Mouse (Mus musculus) skeletal muscle tissue, adult 2 months (tissue): ENCODE results near the gene Trip6.
A peak's percentile ranks its signal among the peaks of the same experiment; 100 is the strongest.

Experiments
- DNase-seq: peaks from one replicate; pipeline ENCODE4 v3.0.0-alpha.2; 2012; ENCODE audit warnings: low read depth, low spot score

The Trip6 gene

DNA sequence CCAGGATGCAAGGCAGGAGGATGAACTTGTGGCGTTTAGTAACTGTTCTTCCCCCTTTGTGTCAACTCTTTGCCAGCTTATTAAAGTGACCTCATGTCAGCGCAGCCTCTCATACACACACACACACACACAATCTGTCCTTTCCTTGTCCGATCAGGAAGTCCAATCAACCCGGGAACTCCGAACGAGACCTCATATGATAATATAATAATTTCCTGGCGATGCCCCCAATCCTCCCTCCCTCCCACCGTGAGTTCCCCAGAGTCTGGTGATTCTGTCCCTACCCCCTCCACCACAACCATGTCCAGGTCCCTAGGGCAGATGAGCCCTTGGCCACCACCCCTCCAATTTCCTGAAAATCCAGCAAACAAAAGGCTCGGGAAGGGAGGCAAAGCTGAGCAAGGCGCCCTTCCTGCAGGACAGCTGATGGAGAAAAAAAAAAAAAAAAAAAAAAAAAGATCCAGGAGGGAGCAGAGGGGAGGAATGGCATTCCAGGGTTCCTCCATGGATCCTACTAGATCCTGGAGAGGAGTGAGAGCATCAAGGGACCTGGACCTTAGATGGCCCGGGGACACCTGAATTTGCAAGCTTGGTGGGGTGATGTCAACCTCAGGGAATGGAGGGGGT, 24.6 kb upstream of the Trip6 start:
- peak; percentile 53 for DNase-seq

DNA sequence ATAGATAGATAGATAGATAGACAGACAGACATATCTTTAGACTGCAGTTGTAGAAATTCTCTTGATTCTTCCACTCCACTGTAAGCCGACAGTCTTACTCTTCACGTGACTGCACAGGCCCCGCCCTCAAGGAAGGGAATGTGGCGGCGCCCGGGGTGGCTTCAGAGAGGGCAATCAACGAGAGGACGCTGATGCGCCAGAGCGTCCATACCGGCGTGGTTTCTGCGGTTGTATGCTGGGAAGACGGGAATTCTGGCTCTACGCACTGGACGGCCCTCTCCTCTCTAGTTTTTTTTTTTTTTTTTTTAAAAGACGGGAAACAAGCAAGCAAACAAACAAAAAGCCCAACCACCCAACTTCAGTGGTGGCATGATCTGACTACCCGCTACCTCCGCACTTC, 24.1 kb upstream of the Trip6 start:
- peak; percentile 90 for DNase-seq

DNA sequence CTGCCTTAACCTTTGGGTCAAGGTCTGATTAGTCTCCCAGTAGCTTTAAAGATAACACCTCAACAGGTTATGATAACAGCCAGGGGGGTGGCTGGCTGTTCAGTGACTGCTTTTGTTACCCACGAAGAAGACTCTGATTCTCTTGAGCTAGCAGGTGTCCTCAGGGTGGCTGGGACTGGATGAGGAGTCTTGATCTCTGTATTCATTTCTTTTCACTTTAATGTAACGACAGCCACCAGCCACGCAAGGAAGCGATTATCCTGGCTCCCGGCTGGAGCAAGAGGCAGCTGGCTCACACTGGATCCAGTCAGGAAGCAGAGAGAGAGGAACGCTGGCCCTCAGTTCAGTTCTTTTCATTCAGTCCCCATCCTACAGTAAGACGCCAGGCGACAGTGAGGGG, 23.0 kb upstream of the Trip6 start:
- no peak for DNase-seq

DNA sequence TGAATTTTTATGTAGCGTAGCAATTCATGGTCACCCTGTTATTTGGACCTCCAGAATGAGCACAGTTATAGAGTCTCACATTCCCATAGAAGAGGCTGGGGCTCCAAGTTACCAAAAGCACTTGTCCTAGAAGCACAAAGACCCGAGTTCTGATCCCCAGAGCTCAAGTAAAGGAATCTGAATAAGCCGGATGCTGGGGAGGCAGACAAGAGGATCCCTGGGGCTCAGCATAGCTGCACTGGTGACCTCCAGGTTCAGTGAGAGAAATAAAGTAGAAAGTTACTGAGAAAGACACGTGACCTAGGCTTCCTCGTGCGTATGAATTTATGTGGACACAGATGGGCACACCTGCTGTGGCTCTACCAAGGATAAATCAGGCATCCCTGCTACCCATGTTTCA, 20.9 kb upstream of the Trip6 start:
- DNase-seq = no peak

DNA sequence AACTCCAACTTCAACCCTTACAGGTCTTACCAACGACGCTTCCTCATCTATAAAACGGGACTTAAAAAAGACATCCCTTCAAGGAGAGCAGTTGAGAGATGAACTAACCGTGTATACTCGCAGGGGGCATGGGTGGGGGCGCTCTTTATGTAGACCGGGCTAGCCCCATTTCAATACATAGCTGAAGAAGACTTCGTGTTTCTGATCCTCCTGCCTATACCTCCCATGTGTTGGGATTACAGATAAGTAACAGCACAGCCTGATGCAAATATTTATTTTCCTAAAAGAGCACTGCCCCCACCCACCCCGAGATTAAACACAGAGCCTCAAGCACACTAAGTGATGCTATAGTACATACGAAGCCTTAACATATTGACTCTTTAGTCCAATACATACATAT, 20.1 kb upstream of the Trip6 start:
- no peak for DNase-seq

DNA sequence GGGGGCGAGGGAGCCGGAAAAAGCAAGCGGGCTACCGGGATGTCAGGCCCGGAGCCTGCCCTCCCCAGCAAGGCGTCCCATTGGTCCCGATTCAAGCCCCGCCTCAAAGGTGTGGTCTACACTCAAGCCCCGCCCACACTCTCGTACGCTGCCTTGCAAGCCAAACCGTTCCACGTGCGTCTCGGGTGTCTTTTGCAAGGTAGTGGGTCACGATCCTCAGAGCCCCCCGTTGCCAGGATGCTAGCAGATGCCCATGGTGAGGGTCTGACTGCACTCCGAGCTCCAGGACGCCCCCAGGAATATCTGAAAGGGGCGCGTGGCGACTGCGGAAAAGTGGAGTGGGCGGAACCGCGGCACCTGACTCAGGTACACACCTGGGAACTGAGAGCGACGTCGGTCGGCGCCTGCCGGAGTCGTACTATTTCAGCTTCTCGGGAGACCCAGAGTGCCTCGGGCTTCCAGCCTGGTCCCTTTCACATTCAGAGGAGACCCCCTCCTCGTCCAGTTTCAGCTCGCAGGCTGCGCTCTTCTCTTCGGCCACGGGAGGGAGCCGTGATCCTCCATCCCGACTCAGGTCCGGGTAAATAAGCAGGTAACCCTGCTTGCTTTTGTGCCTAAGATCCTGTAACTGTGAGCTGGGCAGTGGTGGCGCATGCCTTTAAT, 19.4 kb upstream of the Trip6 start, which contains the start of gene Slc12a9:
Gene Slc12a9, minus strand, starts transcription at position 86 of the 663 bp plus-strand sequence.
- DNase-seq = peak; percentile 81

DNA sequence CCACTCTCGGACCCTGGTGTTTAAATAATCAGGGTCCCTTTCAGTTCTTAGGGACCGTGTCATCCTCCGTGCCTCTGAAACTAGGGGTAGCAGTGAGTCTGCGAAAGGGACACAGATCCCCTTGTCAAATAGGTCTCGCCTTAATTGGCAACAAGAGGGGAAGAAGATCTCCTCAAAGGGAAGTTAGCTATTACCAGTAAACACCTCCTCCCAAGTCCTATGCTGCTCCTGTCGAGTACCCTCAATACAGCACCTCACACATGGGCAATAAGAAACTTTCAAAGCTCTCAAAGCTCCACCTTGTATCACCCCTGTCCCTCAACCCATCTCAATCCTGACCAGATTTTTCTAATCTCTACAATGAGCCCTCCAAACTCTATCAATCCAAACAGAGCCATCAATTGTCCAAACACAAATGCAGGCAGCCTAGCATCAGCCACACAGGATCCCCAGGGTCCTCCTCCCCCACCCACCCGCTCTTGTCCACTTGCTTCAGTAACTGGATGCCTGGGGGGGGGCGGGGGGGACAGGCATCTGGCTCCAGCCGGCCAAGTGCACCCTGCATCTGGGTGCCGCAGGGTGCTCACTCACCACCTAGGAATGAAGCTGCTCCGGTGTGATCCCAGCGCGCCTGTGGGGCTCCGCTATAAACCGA, 18.8 kb upstream of the Trip6 start:
- DNase-seq = no peak

DNA sequence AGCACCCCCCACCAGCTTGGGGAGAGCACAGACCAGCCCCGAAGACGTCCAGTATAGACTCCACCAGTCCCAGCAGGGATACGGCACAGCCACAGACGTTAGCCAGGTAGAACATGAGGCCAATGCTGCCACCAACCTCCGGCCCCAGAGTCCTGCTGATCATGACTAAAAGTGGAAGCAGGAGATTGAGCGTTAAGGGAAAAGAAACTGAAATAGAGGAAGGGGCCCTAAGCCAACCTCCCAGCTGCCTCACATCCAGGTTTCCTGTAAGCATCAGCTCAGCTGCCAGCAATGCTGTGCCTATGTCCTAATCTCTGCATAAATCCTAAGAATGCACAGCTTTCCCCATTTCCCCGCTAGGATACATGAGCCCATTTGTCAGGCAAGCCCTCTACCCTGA, 16.7 kb upstream of the Trip6 start:
- no peak for DNase-seq

DNA sequence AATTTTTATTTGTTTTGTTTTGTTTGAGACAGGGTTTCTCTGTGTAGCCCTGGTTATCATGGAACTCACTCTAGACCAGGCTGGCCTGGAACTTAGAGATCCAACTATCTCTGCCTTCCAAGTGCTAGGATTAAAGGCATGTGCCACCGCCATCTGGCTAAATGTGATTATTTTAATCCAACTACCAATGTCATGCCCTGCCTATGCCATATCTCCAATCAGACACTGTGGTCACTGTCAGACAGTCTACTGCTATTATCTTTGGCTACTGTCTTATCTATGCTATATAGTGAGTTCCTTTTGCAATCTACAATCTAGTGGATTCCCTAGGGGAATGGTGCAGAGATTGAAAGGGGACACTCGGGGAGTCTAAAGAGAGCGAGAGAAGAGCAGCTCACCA, 6.8 kb upstream of the Trip6 start:
- no peak for DNase-seq

DNA sequence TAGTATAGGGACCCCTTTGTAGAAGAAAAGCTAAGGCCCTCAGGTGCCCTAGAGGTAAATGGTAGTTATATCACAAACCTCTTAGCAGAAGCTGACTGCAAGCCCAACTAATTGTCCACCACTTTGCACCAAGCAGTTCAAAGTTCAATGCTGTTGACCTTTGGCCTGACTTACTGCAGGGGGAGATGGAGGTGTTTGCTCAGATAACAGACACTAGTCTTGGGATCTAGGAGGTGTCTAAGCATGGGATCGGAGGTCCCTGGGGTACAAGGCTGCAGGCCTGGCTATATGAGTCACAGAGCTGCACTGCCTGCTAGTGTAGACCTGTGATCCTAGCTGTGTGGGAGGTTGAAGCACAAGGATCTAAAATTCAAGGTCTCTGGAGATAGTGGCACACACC, 4.4 kb upstream of the Trip6 start:
- no peak for DNase-seq

DNA sequence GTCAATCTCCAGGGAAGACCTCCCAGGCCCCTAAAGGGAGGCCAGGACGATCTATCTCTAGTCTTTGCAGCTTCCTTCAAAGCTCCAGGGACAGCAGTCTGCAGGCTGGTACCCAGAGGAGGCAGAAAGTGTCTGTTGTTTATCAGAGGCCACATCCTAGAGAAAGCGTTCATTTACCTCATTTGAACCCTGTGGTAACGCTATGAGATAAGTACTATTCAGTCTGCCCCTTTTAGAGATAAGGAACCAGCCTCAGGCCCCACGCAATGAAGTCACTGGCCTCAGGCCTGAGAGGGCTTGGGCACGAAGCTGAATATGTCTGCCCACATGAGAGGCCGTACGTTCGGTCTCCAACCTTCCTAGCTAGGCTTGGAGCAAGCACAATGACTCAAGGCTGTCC, 3.2 kb upstream of the Trip6 start:
- no peak for DNase-seq

DNA sequence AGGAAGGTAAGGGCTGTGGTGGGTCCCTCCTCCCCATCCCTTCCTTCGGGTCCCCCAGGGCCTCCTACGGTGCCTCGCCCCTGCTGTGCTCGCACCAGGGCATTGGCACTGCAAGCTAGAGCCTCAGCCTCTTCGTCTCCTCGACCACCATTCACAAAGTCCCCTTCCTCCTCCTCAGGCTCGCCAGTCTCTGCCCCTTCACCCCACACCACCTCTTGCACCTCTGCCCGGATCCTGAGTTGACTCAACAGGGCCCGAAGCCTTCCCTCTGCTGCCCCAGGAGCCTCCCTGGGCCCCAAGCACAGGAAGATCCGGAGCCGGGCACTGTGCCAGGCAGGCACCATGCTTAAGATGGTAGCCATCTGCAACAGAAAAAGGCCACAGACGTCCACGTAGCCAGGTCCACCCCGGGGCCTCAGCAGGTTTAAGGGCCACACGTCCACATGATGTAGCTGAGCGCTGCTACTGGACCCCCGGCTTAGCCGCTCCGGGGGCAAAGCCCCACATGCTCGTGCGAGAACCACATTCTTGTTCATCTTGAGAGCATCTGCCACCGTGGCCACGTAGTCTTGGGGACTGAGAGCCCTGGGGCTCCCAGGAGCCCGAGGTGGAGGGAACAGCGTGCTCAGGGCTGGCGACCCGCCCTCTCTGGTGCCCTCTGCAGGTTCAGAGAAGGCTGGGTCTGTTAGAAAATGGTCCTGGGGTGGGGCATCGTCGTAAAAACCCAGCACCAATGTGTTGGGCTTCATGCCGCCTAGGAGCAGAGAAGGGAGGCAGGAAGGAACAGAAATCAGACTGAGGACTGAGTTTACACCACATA, 1.1 kb upstream of the Trip6 start:
- DNase-seq = no peak

DNA sequence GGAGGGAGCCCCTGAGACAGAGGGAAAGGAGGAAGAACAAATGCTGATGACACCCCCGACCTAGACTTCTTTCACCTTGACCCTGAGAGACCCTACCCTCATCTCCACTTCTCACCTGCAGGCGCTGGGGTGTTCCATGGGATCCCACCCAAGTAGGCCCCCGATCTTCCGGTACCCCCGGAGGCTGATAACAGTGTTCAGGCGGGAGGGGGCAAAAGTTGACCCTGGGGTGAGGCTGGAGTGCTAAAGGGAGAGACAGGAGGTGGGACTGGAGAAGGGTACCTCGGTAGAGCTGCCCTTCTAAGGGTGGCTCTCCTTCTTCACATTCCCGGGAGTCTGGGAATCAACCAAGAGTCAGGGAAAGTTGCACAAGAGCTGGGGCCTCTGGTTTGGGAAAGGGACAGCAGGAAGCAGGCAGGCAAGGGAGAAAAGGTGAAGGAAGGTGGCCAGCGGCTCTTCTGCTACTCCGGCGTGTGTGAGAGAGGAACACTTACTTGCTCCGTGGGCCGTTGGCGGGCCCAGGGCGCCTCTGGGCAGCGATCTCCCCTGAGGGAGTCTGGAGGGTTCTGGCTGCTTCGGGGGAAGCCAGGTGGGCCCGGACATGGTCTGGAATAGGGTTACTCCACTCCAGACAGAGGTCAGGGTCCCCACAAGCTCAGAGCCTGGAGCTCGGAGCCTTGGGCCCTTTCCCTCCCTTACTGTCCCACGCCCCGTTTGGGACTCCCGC, 575 bp downstream of the Trip6 start:
- DNase-seq = no peak

DNA sequence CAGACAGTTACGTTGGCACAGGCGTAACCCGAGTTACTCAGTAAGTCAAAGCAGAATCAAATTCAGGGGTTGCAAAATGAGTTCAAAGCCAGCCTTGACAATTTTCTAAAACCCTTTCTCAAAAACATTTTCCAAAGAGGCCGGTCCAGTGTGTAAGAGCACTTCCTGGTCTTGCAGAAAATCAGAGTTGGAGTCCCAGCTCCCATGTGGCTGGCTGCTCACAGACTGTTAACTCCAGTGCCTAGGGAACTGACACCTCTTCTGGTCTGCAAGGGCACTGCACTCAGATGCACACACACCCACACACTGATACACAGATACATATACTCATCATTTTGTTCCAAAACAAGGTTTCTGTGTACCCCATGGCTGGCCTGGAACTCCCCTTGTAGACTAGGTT, 5.8 kb downstream of the Trip6 start:
- DNase-seq = no peak

DNA sequence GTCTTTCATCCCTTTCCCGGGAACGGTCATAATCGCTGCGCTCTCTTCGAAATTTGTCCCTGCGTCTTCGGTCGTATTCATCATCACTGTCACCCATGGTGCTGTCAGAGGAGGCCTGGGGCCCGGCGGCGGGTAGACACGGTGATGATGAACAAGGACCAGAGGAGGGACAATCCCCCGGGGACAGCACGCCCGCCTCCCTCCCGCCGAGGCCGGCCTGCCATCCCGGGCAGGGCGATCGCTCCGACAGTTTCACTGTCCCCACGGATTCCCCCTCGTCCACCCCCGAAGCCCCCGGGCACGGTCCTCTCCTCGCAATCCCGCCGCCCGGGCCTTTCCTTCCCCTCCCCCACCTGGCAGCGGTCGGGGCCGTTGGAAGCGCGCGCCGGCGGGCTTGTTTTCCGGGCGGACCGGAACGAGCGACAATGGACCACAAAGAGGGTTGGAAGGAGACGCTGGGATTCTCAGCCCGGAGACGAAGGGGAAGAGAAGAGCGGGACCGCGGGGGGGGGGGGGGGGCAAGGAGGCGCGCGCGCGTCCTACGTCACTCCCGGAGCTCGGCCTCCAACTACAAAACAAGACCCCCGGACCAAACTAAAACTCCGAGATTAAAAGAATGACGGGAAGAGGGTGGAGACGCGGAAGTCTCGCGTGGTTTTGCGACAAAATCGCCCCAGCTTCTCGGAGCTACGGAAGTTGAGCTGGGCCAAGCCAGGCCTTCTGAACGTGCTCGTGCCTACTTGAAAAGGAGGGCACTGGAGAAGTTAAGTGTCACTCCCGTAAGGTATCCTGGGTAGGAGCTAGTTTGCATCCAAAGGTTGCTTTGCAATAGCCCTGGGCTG, 6.9 kb downstream of the Trip6 start, which contains the start of gene Srrt:
Gene Srrt, minus strand, starts transcription at position 604 of the 842 bp plus-strand sequence.
- DNase-seq = peak; percentile 95

DNA sequence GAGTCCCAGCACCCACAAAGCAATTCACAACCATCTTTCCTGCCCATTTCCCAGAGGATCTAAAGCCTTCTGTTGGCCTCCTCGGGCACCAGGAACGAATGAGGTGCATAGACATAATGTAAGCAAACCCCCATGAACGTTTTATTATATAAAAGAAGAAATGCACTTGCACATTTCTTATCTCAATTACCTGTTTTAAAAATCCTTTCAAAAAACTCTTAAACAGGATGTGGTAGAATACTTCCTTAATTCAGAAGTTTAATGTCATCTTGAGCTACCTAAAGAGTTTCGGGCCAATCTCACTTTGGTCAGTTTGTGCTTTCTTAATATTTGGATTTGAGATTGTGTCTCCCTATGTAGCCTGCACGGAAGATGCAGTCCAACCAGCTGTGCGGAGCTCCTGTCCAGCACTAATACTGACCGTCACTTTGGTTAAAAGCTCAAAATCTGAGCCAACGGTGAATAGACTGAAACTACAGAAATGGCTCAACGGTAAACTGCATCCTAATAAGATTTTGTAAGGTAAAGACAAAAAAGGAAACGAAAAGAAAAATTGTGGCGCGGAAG, 7.7 kb downstream of the Trip6 start:
- no peak for DNase-seq

DNA sequence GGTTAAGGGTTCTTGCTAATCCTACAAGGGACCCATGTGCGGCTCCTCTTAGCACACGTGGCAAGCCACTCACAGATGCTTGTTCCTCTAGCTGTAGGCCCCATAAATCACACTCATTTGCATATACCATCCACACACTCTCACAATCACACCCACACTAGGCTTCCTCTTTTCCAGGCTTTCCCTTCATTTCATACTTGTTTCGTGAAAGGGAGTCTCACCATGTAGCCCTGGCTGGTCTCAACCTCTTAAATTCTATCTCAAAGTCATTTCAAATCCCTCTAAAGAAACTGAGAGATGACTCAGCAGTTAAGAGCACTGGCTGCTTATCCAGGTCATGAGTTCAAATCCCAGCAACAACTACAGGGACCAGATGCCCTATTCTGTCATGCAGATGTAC, 8.4 kb downstream of the Trip6 start:
- DNase-seq = no peak

DNA sequence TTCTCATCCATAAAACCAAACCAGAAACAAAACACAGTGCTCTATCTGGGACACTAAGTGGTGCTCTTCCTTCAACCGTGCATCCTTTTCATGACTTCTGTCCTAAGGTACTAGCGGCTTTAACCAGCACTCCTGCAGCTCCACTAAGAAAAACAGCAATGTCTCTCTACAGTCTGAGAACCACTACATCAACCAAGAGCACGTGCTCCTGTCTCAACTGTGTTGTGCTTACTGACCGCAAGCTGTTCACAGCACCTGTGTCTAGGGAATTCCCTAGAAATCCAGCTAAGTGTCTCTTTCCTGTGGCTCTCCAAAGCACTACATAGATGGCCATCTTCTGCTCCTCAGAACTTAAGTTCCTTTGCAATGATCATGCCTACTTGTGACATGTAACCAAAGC, 9.4 kb downstream of the Trip6 start:
- DNase-seq = no peak

DNA sequence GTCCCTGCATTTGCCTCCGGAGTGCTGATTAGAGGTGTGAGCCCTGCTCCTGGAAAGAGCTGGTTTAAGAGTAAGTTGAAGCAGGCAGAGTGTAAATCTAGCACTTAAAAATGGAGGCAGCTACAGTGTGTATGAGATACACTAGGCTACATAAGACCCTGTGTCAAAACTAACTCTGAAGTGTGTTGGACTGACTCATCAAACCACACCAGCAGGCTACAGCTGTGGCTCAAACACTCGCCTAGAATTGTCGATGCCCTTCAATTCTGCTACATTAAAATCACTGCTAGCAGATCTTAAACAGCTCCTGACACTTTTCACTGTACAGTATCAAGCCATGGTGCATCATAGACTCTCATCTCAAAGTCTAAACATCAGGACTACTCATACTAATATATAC, 10.0 kb downstream of the Trip6 start:
- DNase-seq = no peak

DNA sequence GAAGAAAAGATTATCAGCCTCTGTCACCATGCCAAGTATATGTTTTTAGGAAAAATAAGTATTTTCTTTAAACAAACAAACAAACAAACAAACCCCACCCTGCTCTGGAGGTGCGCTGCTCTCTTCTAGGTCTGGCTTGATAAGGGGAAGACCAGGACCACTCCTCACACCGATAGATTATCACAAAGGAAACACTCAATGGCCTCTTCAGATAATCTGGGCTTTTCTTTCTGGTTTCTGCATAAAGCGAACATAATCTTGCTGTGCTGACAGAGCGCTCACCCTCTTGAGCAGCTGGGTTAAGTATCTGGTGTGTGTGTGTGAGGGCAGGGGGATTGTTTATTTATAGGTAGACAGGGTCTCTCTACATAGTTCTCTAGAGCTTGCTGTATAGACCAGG, 10.6 kb downstream of the Trip6 start:
- no peak for DNase-seq
